Mouse (Mus musculus): Measurements from ENCODE around the gene Slc34a1. TPM values are rescaled to one million over a fixed set of nuclear protein-coding genes. Genes with fewer than 3 reads are reported as not detected.

Slc34a1 gene
- 0.22 TPM in 1 of 2 replicates, not detected in the other for polyA plus RNA-seq (2016; fragmentation: Nextera tagmentation; extraction: Ambion mirVana)

DNA sequence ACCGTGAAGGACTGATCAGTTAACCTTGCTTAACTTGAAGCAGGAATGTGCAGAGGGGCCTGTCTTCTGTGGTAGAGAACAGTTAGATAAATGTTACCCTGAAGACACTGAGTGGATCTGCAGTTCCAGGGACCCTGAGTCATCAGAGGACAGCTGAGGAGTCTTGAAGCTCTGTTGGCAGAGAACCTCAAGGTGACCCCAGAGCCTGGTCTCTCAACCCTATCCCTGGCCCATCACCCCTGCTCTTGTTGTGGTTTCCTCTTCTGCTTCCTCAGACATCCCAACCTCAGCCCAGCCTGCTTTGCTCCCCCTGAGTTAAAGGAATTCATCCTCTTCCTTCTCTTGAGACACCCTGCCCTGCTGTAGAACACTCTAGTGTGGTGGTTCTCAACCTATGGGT lies at the start of gene Slc34a1:
Gene Slc34a1, plus strand, starts transcription at position 100 of the 400 bp plus-strand sequence.
- Histone ChIP-seq H3K27ac (no peak within 1 kb of the TSS), H3K36me3 (no peaks in the 10 kb centered on the region), H3K9me3 (no peaks in the 10 kb centered on the region), H3K4me1 (replicated peaks) (peaks cover 5% of the 10 kb centered on the region; the same call in 1 of the 2 replicates), H3K27me3 (ENCODE audit: insufficient read depth, poor library complexity, severe bottlenecking) (peaks cover 20% of the 10 kb centered on the region), H3K4me3 (no peak within 1 kb of the TSS)
- DNase-seq (ENCODE audit: low spot score): no peak
- WGBS: 89% methylated on average over 1 of the region's 1 CpGs

DNA sequence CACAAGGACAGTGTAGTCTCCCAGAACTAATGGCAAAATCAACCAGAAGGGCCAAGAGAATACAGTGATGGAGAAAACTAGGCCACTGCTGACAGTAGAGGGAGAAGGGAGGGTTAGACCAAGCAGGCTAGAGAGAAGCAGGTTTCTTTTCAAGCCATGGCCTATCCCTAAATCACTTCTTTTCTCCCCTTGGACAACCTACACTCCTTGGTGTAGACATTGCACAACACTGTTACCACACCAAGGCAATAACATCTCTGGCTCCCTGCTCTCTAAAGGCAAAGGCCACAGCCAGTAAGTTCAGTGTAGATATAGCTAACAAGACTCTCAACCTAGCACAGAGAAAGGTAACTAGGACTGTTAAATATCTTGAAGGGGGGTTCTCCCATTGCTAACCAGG lies 36.8 kb upstream of the Slc34a1 start:
- H3K4me1 ChIP-seq (replicated peaks): peaks cover 21% of the 10 kb centered on the region
- peak overlapping the region; percentile 92 for H3K4me3 ChIP-seq
- H3K27me3 ChIP-seq (ENCODE audit: insufficient read depth, poor library complexity, severe bottlenecking): no peaks in the 10 kb centered on the region
- H3K27ac ChIP-seq: no peak overlapping the region; the same call in 1 of the 2 replicates
- no peaks in the 10 kb centered on the region for H3K9me3 ChIP-seq
- H3K36me3 ChIP-seq: peaks cover 51% of the 10 kb centered on the region
- DNase-seq (ENCODE audit: low spot score): no peak

DNA sequence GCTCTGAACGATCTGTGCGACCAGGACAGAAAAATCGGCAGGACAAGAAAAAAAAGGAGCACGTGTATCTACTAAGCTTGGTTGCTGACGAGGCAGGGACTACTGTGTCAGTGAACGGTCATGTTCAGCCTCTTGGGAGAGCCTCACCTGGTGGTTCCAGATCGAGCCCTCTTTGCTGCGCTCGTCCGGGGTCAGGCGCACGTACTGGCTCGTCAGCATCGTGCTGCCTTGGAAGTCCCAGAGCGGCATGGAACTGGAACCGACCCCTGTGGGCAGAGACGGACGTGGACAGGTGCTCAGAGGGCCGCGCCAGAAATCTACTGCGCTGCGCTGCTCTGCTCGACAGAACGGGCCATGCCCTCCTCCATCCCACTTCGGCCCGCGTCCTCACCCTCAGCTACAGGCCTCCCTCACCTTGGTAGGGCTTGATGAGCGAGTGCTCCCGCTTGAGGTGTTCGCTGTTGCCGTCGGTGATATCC lies 36.0 kb upstream of the Slc34a1 start:
- no peak for DNase-seq (ENCODE audit: low spot score)
- peak overlapping the region; percentile 92 for H3K27ac ChIP-seq
- peak overlapping the region; percentile 92 for H3K4me3 ChIP-seq
- H3K9me3 ChIP-seq: no peaks in the 10 kb centered on the region
- no peaks in the 10 kb centered on the region for H3K27me3 ChIP-seq (ENCODE audit: insufficient read depth, poor library complexity, severe bottlenecking)
- WGBS: under 1% methylated on average over 32 of the region's 32 CpGs
- H3K4me1 ChIP-seq (replicated peaks): peaks cover 21% of the 10 kb centered on the region
- peaks cover 43% of the 10 kb centered on the region for H3K36me3 ChIP-seq

DNA sequence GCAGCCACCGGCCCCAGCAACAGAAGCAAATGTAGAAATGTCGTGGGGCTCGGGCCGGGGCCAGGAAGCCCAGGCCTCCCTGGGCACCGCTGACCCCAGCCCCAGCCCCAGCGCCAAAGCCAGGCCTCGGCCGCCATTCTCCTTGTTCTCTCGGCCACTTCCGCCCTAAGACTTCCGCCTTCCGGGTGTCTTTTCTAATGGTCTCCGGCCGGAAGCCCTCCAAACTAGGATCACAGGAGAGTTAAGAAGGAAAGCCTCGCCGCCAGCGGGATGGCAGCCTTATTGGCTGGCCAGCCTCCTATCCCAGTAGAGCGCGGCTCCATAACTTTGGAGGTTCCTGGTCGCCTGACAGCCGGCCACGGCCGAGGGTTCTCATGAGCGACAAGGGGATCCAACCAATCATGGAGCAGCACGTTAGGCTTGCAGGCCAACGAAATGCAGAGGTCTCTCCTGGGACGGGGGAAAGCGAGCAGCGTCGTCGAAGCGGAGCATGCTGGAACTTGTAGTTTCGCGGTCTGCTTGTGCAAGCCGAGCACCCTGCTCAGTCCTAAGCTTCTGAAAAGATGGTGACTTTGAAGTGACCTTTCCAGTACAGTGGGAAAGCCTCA lies 35.4 kb upstream of the Slc34a1 start, which contains the start of gene Lman2:
Gene Lman2, minus strand, starts transcription at position 331 of the 608 bp plus-strand sequence.
- DNase-seq (ENCODE audit: low spot score): peak; percentile 97
- Histone ChIP-seq H3K4me3 (peak within 1 kb of the TSS; percentile 92), H3K9me3 (no peaks in the 10 kb centered on the region), H3K36me3 (peaks cover 37% of the 10 kb centered on the region), H3K27ac (peak within 1 kb of the TSS; percentile 92), H3K27me3 (ENCODE audit: insufficient read depth, poor library complexity, severe bottlenecking) (0 out of 2 replicates have a peak, but pooled peaks cover 3% of the 10 kb centered on the region), H3K4me1 (replicated peaks) (peaks cover 21% of the 10 kb centered on the region)
- WGBS: under 1% methylated on average over 35 of the region's 35 CpGs

DNA sequence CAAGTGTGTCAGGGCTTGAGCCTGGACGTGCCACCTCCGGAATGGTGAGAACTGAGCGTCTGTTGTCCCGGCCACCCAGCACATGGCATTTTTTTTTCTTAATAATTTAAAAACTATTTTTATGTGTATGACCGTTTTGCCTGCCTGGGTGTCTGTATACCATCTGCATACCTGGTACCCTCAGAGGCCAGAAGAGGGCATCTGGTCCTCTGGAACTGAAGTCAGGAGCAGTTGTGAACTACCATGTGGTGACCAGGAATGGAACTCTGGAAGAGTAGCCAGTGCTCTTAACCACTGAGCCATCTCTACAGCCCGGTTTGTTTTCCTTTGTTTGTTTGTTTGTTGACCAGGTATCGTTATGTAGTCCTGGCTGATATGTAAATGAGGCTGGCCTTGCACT lies 29.6 kb upstream of the Slc34a1 start:
- DNase-seq (ENCODE audit: low spot score): no peak
- no peak overlapping the region for H3K27ac ChIP-seq
- no peaks in the 10 kb centered on the region for H3K36me3 ChIP-seq
- no peaks in the 10 kb centered on the region for H3K9me3 ChIP-seq
- WGBS: 77% methylated on average over 7 of the region's 7 CpGs
- no peak overlapping the region for H3K4me3 ChIP-seq
- H3K4me1 ChIP-seq (replicated peaks): peaks cover 13% of the 10 kb centered on the region
- H3K27me3 ChIP-seq (ENCODE audit: insufficient read depth, poor library complexity, severe bottlenecking): peaks cover 21% of the 10 kb centered on the region

DNA sequence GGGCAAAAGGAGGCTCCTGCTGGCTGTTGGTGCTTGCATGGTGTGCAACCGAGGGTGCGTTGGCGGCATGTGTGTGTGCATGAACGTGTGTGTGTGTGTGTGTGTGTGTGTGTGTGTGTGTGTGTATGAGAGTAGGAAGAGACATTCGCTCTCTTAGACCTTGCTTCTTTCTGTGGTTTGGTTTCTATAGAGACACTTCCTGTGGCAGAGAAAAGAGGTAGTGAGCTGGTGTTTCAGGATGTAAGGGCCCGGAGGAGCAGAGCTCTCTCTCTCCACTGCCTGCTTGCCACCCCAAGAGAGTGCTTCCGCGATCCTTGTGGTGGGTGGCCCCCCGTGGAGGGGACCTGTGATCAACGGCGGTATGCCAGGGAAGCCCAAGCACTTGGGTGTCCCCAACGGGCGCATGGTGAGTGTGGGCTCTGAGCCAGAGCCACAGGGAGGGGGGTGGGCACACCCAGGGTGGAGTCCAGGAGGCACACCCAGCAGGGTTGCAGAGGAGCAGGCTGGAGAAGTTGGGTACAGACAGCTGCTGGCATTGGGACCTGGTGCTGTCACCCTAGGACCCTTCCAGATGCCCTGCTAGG lies 28.4 kb upstream of the Slc34a1 start, which contains the start of gene Rgs14:
Gene Rgs14, plus strand, starts transcription at position 202 of the 584 bp plus-strand sequence.
- H3K36me3 ChIP-seq: no peaks in the 10 kb centered on the region
- no peak for DNase-seq (ENCODE audit: low spot score)
- H3K9me3 ChIP-seq: no peaks in the 10 kb centered on the region
- peaks cover 13% of the 10 kb centered on the region for H3K4me1 ChIP-seq (replicated peaks)
- no peak within 1 kb of the TSS for H3K4me3 ChIP-seq
- peak within 1 kb of the TSS; percentile 51; the same call in 1 of the 2 replicates for H3K27ac ChIP-seq
- H3K27me3 ChIP-seq (ENCODE audit: insufficient read depth, poor library complexity, severe bottlenecking): peaks cover 30% of the 10 kb centered on the region
- 63% methylated on average over 13 of the region's 13 CpGs for WGBS

DNA sequence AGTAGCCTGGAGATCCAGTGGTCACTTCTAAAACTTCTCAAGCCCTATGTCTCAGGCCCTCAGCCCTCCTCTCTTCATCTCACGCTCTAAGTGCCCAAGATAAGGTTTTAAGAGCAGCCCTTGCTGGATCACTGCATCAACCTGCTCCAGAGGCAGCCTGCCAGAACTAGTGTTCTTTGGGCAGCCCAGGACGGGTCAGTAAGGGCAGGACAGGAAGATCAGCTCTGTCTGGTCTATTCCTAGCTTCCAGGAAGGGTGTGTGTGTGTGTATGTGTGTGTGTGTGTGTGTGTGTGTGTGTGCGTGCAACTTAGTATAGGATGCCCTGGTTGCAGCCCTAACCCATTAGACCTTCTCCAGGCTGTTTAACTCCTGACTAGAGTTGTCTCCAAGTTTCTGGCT lies 27.8 kb upstream of the Slc34a1 start:
- H3K9me3 ChIP-seq: no peaks in the 10 kb centered on the region

DNA sequence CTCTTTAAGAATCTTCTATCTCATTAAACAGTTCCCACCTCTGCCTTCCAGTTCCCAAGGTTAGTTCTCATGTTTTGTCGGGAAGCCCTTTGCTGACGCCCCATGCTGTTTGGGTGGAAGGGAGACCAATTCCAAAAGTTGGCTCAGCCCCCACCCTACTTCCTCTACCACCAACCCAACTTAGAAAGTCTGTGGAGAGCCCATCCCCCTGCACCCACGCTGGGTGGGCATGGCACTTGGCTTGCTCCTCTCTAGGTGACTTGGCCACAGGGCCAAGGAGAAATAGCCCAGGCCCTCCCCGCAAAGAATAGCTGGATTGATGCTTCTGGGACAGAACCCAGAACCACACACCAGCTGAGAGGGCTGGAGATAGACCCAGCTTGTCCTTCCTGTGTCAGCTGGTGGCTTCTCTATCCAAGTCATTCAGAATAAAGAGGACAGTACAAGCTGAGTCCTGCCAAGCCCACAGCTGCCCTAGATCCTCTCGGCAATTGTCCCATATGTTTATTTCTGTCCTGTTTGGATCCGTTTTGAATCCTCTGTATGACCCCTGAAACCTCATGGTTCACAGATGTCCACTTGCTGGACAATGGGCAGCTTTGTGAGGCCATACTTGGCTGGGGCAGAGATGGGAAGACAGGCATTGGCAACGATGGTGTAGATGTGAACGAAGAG lies 26.8 kb upstream of the Slc34a1 start:
- H3K9me3 ChIP-seq: no peaks in the 10 kb centered on the region
- no peak overlapping the region for H3K4me3 ChIP-seq
- DNase-seq (ENCODE audit: low spot score): no peak
- H3K4me1 ChIP-seq (replicated peaks): peaks cover 13% of the 10 kb centered on the region
- peaks cover 34% of the 10 kb centered on the region for H3K27me3 ChIP-seq (ENCODE audit: insufficient read depth, poor library complexity, severe bottlenecking)
- 68% methylated on average over 8 of the region's 8 CpGs for WGBS
- peak overlapping the region; percentile 40; the same call in 1 of the 2 replicates for H3K27ac ChIP-seq
- H3K36me3 ChIP-seq: no peaks in the 10 kb centered on the region

More for the DNA sequence above, 27.8 kb upstream of the Slc34a1 start:
- Histone ChIP-seq H3K36me3 (no peaks in the 10 kb centered on the region), H3K27me3 (ENCODE audit: insufficient read depth, poor library complexity, severe bottlenecking) (peaks cover 30% of the 10 kb centered on the region), H3K27ac (no peak overlapping the region), H3K4me3 (no peak overlapping the region), H3K4me1 (replicated peaks) (peaks cover 13% of the 10 kb centered on the region)
- no peak for DNase-seq (ENCODE audit: low spot score)
- whole genome bisulfite sequencing: 69% methylated on average over 3 of the region's 3 CpGs

DNA sequence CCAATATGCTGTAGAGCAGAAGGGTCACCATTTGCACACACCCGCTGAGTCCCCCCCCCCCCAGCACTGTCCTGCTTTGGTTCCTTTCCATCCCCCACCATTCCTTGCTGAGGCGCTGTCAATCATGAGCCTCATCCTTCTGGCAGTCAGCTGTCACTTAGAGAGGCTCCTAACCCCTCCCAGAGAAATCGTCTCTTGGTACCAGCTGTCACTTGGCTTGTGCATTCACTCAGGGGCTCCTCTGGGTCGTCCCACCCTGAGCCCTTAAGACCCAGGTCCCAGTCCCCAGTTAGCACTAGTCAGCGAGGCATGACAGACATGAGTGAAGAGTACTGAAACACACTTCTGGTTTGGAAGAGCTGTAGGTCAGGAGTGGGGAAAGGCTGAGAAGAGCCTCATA lies 26.2 kb upstream of the Slc34a1 start:
- Histone ChIP-seq H3K27me3 (ENCODE audit: insufficient read depth, poor library complexity, severe bottlenecking) (peaks cover 39% of the 10 kb centered on the region), H3K27ac (no peak overlapping the region), H3K9me3 (no peaks in the 10 kb centered on the region), H3K36me3 (no peaks in the 10 kb centered on the region), H3K4me3 (no peak overlapping the region), H3K4me1 (replicated peaks) (peaks cover 13% of the 10 kb centered on the region)
- no peak for DNase-seq (ENCODE audit: low spot score)
- 57% methylated on average over 5 of the region's 5 CpGs for WGBS

DNA sequence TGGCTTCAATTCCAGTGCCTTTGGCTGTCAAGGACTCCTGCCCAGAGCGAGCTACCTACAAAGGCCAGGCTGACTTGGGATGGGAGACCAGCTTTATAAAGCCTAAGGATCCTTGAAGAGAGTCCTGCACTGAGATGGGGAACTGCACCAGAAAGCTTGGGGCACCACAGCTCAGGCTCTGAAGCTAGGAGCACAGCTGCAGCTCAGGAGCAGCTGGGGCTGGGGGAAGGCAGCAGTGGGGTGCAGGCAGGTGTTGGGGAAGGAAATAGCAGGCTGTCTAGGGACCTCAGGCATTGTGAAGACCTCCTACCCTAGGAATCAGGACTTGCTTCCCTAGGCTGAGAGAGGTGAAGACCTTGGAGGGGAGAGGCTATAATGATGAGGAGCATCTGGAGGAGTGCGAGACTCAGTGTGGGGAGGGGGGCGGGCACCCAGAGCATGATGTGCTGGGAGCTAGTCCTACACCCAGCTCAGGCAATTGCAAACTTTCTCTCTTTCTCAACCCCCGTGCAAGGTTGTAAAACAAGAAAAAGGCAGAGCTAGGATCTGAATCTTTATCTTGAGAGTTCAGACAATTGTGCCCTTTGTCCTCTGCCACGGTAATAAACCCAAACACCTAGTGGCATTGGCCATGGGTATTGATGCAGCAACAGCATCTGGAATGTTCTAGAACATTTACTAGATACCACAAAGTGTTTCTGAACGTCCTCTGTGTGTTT lies 23.6 kb upstream of the Slc34a1 start:
- H3K27me3 ChIP-seq (ENCODE audit: insufficient read depth, poor library complexity, severe bottlenecking): peaks cover 55% of the 10 kb centered on the region
- no peak overlapping the region for H3K4me3 ChIP-seq
- H3K27ac ChIP-seq: no peak overlapping the region

DNA sequence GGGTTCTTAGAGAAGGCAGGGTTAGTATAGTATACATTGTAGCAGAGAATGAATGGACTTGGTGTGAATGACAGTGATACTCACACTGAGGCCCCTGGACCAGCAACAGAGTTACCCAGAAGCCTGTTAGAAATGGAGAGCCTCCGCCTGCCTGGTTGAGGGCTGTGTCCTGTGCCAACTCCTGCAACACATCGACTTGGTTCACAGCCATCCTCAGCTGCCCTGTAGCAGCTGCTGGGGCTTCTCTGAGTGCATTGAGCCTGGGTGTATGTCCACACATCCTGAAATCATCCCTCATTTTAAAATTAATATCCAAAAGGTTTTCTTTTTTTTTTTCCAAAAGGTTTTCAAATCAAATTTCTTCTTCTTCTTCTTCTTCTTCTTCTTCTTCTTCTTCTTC lies 22.1 kb upstream of the Slc34a1 start:
- Histone ChIP-seq H3K36me3 (no peaks in the 10 kb centered on the region), H3K27me3 (ENCODE audit: insufficient read depth, poor library complexity, severe bottlenecking) (peaks cover 68% of the 10 kb centered on the region), H3K4me1 (replicated peaks) (peaks cover 22% of the 10 kb centered on the region), H3K27ac (no peak overlapping the region), H3K9me3 (no peaks in the 10 kb centered on the region), H3K4me3 (no peak overlapping the region)
- 76% methylated on average over 2 of the region's 2 CpGs for WGBS
- DNase-seq (ENCODE audit: low spot score): no peak

More for the DNA sequence above, 23.6 kb upstream of the Slc34a1 start:
- Histone ChIP-seq H3K4me1 (replicated peaks) (peaks cover 22% of the 10 kb centered on the region), H3K36me3 (no peaks in the 10 kb centered on the region), H3K9me3 (no peaks in the 10 kb centered on the region)
- no peak for DNase-seq (ENCODE audit: low spot score)
- 66% methylated on average over 6 of the region's 6 CpGs for WGBS

DNA sequence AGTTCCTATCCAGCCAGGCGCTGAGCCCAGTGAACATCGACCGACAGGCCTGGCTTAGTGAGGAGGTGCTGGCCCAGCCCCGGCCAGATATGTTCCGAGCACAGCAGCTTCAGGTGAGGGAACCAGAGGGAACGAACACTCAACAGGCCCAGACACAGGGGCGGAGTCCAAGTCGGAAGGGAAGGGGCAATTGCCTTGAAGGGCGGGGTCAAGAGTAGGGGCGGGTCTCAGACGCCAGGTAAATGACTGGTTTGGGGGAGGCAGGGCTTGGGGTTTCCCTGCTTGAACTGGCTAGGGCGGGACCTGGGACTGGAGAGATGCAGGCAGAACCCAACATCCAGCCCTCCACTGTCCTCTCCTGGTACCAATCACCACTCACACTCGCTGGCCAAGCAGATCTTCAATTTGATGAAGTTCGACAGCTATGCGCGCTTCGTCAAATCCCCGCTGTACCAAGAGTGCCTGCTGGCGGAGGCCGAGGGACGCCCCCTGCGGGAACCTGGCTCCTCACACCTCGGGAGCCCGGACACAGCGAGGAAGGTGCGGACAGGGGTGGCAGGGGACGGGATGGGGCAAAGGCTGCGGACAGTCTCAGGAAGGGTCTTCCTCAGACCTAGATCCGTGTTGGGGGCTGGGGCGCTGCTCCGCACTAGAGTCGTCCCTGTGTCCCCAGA lies 18.9 kb upstream of the Slc34a1 start:
- Histone ChIP-seq H3K9me3 (no peaks in the 10 kb centered on the region), H3K4me1 (replicated peaks) (peaks cover 12% of the 10 kb centered on the region), H3K27ac (no peak overlapping the region), H3K4me3 (peak overlapping the region; percentile 33), H3K36me3 (no peaks in the 10 kb centered on the region), H3K27me3 (ENCODE audit: insufficient read depth, poor library complexity, severe bottlenecking) (peaks cover 81% of the 10 kb centered on the region)
- WGBS: 5% methylated on average over 32 of the region's 32 CpGs
- DNase-seq (ENCODE audit: low spot score): peak; percentile 21

Measured in hindbrain, embryonic 10.5 days (tissue).